Mouse (Mus musculus) adrenal gland, postnatal 14 days (tissue): ENCODE data around the gene Gm2663. TPM values are rescaled to one million over a fixed set of nuclear protein-coding genes. Genes with fewer than 3 reads are reported as not detected.
"Not testable (repeated sequence)": the region's sequence is repeated elsewhere in the genome, so short reads cannot be mapped to it uniquely, and the experiment has no call there.

Experiments used
- DNase-seq: peaks from one replicate; pipeline ENCODE4 v3.0.0; 2021; ENCODE audit warnings: mixed read lengths
- long read RNA-seq, 2 experiments: library from polyadenylated mRNA; stranded (forward); transcript quantifications; one replicate each; pipeline ENCODE4 v2.0.0; 2021
- total RNA-seq: library from RNA; stranded (reverse); gene quantifications from 2 replicates; pipeline ENCODE4 v1.2.3, GENCODE M21; 2021

Gm2663 gene
- total RNA-seq = not detected in 2 replicates
- long read RNA-seq, experiment 1 = 0 reads
- long read RNA-seq, experiment 2 = 0 reads

DNA sequence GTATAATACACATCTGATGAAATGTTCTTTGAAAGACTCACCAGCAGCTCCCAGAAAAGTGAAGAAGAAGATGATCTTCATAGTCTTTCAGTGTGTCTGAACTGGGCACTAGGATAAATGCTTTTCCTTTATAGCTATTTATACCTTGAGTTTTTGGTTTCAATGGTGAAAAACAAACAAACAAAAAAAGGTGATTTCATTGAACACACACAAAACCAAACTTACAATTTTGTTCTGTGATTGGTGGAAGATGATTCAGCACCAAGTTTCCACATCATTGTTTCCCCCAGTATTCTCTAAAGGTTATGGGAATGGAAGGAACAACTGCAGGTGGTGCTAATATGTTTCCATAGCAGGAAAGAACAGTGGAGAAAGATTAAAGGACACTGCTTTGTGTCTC lies at the start of gene Gm2663:
TSS of gene Gm2663 (minus strand) at position 101 of the 400 bp plus-strand sequence.
- not testable (repeated sequence) for DNase-seq

DNA sequence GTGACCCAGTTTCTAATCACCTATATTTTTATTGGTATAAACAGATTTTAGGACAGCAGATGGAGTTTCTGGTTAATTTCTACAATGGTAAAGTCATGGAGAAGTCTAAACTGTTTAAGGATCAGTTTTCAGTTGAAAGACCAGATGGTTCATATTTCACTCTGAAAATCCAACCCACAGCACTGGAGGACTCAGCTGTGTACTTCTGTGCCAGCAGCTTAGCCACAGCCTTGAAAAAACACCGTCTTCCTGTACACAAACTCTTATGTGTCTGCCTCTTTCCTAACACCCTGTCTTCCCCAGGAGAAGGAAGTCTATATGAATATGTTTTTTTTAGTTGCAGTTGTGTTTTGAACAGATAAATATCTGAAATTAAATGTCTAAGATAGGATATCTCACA lies 49.3 kb upstream of the Gm2663 start:
- DNase-seq = no peak

DNA sequence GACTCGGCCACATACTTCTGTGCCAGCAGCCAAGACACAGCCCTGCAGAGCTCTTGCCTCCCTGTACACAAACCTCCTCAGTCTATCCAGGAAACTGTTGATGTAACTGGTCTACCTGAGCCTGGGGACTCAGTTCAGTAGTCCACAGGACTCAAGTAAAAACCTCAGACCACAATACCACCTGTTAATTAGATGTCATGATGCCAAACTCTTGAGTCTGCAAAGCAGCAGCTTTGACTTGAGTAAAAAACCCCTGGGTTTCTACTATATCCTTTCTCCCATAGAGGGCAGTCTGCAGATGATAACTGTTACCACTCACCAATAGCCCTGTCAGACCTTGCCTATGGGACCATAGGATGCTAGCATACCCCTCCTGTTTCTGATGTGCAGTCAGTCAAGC lies 48.7 kb upstream of the Gm2663 start:
- no peak for DNase-seq

DNA sequence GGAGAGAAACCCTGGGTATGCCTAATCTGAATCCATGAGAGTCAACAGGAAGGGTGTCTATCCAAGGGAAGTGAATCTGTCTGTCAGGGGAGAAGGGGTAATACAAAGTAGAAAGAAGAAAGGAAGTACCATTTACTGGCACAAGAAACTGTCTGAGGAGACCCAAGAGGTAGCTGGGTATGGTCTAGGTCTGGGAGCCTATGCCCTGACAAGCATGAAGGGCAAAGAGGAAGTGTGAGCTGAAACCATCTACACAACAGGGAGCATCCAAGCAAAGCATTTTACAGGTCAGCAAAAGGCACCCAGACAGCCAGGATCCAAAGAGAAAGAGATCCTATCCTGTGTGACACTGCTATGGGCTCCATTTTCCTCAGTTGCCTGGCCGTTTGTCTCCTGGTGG lies 47.9 kb upstream of the Gm2663 start:
- no peak for DNase-seq

DNA sequence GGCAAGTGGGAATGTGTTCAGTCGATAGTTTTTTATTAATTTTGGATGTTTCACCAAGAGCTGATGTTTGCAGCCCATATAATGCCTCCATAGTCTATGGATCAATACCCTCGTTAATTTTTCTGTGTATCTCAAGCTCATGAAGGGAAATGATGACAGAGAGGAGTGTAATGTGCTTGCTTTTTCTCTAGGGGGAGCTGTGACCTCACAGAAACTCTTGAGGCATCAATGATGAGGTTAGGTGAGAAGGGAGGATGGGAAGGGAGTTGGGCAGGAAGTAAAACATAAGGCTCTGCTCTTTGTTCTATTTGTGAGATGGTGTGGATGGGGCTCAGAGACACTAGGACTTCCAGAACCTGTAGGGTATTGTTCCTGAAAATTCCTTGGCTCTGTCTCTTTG lies 47.3 kb upstream of the Gm2663 start:
- DNase-seq = no peak

DNA sequence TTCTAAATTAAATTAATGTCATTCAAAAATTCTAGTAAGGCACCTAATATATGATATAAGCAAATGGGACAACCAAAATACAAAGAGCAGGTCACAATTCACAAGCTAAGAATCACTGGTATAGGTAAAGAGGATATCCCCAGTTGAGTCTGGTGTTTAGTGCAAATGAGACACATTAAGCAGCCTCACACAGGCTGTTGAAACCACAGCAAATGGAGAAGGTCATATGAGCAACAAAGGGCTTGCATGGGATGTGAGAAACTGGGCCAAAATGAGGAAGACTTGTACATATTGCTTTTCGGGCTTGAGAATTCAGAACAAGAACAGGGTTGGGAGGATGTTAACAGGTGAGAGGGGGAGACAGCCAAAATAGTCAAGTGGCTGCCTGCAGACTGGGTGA lies 45.5 kb upstream of the Gm2663 start:
- no peak for DNase-seq

DNA sequence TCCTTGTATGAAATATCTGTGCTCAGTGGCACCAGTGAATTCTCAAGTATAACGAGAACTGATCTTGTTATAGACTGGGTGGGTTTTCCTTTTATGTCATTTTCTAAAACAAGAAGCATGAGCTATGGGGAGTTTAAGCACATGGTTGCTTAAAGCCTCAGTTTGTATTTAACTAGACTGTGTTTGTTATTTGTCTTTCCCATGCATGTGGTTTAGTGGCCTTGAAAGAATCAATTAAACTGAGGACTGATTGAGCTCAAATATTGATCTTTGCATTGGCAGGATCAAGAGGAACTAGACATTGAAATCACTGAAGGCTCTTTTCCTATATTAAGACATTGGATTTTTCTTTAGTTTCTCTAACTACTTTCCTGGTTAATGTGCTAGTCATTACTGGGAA lies 45.0 kb upstream of the Gm2663 start:
- DNase-seq = no peak

DNA sequence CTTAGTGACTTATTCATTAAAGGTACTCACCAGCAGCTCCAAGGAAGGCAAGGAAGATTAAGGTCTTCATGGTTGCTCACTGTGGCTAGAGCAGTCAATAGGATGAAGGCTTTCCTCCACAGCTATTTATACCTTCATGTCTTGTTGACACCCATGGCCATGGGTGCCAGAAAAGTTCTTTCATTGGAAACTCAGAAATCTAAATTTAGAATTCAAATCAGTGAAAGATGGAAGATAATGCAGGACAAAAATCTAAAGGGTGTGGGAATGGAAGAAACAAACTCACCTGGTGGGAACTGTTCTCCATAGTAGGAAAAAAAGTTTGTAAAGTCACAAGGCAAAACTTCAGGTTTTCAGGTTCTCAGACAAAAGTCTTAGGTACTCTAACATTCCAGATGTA lies 36.1 kb upstream of the Gm2663 start, which contains the start of gene 2210010C04Rik:
TSS of gene 2210010C04Rik (minus strand) at position 101 of the 400 bp plus-strand sequence.
- DNase-seq = no peak

DNA sequence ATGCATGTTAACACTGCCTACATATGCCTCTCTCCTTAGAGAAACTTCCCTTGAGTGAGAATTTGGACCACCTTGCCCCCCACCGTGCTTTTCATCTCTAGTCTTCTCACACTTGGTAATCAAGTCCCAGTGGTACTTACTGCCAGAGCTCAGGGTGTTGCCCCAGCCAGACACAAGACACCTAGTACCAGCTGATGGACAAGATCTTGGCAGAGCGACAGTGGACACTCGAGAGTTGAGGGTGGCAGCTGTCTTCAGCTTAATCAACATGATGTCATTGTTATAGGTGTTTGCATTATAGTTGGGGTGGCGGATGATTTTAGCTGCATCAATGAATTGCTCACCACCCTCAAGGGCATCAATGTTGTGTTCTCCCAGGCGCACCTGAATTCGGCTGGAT lies 33.5 kb upstream of the Gm2663 start:
- DNase-seq = no peak

DNA sequence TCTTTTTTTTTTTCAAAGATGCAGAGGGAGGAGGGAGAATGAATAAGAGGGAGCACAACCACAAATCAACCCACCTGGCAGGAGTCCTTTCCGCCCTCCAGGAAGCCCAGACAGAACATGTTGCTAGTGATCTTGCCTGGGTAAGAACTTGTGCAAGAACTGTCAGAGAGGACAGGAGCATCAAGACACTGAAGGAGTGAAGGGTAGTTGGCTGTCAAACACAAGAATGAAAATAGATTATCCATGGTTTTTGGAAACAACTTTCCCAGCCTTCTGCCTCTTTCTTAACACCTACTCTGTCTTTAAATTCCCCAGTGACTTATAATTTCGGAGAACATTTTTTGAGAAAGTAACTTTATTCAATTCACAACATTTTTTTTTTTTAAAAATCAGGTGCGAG lies 33.0 kb upstream of the Gm2663 start:
- no peak for DNase-seq

DNA sequence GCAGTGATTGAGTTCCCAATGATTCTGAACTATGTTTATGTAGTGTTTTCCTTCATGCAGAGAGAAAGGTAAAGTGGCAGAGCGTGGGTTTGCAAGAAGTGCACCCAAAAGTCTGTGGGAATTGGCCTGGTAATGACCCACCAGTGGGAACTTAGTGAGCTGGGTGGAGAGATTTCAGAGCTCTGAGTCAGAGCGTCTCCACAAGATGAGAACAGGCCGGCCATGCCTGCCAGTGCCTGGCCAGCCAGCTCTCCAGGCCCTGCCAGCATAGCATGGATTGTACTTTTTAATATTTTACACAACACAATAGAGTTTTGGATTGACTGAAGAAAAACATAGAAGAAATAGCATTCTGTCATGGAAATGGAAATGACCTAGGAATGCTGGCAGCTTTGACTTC lies 31.5 kb upstream of the Gm2663 start:
- DNase-seq = no peak

DNA sequence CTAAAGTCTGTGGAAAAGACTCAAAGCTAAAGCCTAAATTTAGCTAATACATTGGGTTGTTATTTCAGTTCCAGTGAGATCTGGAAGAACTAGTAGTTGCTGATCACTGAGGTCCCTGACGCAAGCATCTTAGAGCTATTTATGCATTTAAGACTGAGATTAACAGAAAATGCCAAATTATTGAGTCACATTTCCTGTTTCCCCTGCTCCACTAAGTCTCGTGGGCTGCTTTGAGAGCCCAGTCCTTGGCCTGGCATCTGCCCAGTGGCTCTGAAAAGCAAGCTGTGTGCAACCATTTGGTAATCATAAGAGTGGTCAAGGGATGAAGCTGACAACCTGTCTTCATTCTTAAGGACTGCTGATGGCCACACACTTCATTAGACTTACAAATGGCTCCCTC lies 27.8 kb upstream of the Gm2663 start:
- no peak for DNase-seq

DNA sequence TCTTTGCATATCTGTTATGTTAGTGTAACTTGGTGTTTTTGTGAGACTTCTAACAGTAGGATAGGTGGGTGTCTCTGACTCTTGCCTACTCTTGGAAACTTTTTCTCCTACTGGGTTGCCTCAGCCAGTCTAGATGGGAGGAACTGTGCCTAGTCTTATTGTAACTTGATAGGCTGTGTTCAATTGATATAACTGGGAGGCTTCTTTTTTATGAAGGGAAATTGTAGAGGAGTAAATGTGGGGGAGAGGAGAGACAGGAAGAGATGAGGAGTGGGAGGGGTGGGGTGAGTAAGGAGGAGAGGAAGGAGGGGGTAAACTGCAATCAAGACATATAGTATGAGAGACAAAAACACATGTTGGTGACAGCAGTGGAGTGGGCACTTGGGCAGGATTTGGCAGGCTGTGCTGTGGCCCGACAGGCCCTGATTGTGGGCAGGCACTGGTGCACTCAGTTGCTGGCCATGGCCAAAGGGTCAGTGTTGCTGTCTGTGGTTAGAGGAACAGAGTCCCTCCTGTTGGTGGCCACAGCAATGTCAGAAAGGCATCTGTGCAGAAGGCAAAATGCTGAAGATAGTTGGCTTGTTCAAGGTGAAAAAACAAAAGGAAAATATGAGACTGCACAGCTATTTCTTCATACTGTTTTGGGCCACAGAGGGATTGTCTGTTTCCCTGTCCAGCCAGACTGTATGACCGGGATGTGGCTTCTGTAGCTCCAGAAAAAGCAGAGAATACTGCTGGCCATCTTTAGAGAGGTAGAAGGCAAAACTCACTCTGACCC lies 26.8 kb upstream of the Gm2663 start:
- no peak for DNase-seq

DNA sequence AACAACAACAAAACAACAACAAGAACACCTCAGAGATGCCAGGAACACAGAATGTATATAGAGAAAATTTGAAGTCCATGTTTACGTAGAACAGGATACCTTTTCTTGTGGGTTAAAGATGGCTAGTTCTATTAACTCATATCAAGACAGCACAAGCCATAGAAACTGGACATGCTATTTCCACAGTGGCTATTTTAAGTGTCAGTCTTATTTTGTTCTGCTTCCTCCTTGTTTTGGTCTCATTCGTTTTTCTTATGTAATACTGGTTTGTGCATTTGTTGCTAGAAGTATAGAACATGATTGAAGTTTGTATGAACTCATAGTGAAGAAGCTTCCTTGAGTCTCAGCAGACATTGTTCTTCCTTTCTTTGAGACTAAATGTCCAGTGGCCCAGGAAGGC lies 19.9 kb upstream of the Gm2663 start:
- no peak for DNase-seq

DNA sequence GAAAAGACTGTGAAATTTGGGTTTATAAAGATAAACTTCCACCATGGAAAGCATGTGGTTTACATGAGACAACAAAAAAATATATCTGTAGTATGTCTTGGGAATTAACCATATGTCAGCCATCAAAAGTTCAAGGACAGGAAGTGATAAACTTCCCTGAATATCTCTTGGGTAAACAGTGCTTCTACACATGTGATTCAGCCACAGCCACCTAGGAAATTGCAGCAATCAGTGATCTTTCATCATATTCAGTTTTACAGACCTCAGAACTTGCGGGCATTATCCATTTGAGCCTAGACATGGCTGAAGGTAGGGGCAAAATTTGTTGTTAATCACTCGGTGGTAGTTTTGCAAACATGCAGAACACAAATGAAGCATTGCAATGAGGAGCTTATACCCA lies 19.4 kb upstream of the Gm2663 start:
- DNase-seq = no peak

DNA sequence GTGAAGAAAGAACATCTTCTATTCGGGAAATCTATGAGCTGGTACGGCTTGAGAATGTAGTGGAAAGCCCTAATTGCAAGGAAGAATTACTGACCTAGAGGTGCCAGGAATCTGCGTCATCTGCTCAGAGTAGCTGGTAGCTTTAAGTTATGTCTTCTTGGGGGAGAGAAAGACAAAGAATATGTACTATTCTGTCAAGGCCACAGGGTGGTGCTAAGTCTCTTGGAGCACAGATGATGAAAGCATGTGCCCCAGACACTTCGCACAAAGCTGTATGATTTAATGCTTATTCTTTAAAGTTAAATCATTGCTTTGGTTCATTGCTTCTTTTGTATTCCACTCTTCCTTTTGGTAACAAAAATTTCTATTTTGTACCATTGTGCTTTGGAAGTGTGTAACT lies 15.8 kb upstream of the Gm2663 start:
- DNase-seq = no peak

DNA sequence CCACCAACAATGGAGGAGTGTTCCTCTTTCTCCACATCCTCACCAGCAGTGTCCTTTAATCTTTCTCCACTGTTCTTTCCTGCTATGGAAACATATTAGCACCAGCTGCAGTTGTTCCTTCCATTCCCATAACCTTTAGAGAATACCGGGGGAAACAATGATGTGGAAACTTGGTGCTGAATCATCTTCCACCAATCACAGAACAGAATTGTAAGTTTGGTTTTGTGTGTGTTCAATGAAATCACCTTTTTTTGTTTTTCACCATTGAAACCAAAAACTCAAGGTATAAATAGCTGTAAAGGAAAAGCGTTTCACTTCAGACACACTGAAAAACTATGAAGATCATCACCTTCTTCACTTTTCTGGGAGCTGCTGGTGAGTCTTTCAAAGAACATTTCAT lies 34.8 kb downstream of the Gm2663 start, which contains the start of gene 1810009J06Rik:
TSS of gene 1810009J06Rik (plus strand) at position 301 of the 400 bp plus-strand sequence.
- not testable (repeated sequence) for DNase-seq

DNA sequence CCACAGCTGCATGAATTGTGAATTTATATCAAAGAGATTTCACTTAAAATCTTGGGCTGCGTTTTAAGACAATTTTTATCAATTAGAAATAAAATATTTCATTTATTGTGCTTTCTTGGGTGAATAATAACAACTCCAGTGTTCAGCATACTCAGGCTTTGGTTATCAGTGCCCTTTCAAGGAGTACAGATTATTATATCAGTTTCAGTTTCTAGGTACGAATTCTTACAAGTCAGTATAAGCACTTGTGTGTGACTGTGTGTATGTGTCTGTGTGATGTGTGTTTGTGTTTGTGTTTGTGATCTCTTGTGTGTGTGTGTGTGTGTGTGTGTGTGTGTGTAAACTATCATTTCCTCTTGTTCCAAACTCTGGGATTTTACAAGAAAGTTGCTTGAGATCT lies 45.6 kb downstream of the Gm2663 start:
- DNase-seq = no peak

DNA sequence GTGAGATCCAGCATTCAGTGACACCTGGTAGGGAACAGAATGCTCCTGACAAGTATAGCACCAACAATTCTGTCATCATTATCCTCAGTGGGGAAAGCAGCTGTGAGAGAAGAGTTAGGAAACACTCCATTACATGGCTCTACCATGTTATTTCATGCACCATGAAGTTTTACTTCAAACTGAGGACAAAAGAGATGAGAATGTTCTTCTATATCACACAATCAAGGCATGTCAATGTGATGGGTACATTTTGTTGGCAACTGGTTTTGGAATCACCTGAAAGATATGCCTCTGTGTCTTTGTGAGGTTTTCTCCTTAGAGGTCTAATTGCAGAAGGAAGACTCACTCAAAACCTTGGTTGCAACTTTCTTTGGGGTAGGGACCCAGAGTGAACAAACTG lies 47.5 kb downstream of the Gm2663 start, which contains the start of gene Gm4744:
TSS of gene Gm4744 (minus strand) at position 101 of the 400 bp plus-strand sequence.
- DNase-seq = no peak

Other genes starting within 250 kb of the Gm2663 start
- not detected in 2 replicates for gene Moxd2, start 112.0 kb downstream of the Gm2663 start, total RNA-seq
- not detected in 2 replicates for gene Prss58, start 99.1 kb downstream of the Gm2663 start, total RNA-seq
- not detected in 2 replicates for gene 1700074P13Rik, start 58.9 kb downstream of the Gm2663 start, total RNA-seq
- gene Gm4744, start 47.6 kb downstream of the Gm2663 start, total RNA-seq = not detected in 2 replicates
- gene 1810009J06Rik, start 34.7 kb downstream of the Gm2663 start, total RNA-seq = not detected in 2 replicates
- gene 2210010C04Rik, start 36.0 kb upstream of the Gm2663 start, total RNA-seq = not detected in 2 replicates